Mouse (Mus musculus): ENCODE measurements around the gene Oosp3. TPM values are rescaled to one million over a fixed set of nuclear protein-coding genes. Genes with fewer than 3 reads are reported as not detected.

Oosp3 gene
- polyA plus RNA-seq, 1 experiment from 2014 or later = not detected

DNA sequence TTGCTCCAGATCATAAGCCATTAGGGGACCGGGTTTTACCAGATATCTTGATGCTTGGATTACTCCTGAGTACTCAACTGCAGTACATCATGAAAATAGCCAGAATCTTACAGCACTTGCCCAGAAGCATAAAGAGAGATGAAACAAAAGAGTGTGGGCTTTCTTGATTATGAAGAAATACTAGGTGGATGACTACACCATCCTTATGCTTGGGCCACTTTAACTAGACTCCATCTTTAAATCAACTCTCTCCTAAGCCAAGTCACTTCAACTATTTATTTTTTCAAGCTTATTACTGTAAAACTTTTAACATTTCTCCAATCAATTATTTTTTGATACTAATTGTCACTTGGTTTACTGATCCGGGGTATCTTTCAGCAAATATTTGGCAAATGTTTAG lies 27.0 kb downstream of the Oosp3 start:
- WGBS = 95% methylated on average over 2 of the region's 2 CpGs
- H3K27ac ChIP-seq = no peak overlapping the region
- H3K9ac ChIP-seq = no peak overlapping the region
- H3K9me3 ChIP-seq (ENCODE audit: control insufficient read depth, low read length) = no peaks in the 10 kb centered on the region
- DNase-seq (ENCODE audit: low spot score) (no peak), ATAC-seq (ENCODE audit: low FRiP score) (no peak)
- H3K4me1 ChIP-seq (replicated peaks; ENCODE audit: control insufficient read depth, insufficient read depth, low read length) = no peaks in the 10 kb centered on the region
- no peaks in the 10 kb centered on the region for H3K27me3 ChIP-seq (ENCODE audit: control insufficient read depth, insufficient read depth, low read length)
- H3K4me3 ChIP-seq (replicated peaks; ENCODE audit: low read length) = no peak overlapping the region
- no peaks in the 10 kb centered on the region for H3K36me3 ChIP-seq (replicated peaks; ENCODE audit: control insufficient read depth, insufficient read depth)
- H3K4me2 ChIP-seq (replicated peaks) = no peak overlapping the region

DNA sequence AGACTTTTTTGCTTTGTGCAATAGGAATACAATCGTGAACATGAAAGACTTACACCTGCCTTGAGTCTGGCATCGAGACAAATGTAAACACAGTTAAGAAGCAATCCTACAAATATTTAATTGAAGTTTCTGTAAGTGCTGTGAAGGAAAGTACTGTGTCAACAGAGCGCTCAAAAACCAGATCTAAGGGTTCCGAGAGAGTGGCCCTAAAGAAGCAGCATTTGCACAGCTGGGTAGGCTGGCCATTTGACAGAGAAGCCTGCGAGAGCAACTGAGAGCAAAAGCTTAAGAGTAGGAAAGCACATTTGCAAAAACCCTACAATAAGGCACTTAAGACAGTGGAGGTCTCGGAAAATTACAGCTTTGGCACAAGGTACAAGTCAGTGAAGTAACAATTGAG lies 27.4 kb downstream of the Oosp3 start:
- H3K27ac ChIP-seq = no peak overlapping the region
- no peaks in the 10 kb centered on the region for H3K27me3 ChIP-seq (ENCODE audit: control insufficient read depth, insufficient read depth, low read length)
- no peaks in the 10 kb centered on the region for H3K9me3 ChIP-seq (ENCODE audit: control insufficient read depth, low read length)
- no peaks in the 10 kb centered on the region for H3K4me1 ChIP-seq (replicated peaks; ENCODE audit: control insufficient read depth, insufficient read depth, low read length)
- no peak overlapping the region for H3K4me2 ChIP-seq (replicated peaks)
- 90% methylated on average over 6 of the region's 6 CpGs for WGBS
- H3K36me3 ChIP-seq (replicated peaks; ENCODE audit: control insufficient read depth, insufficient read depth) = no peaks in the 10 kb centered on the region
- no peak for ATAC-seq (ENCODE audit: low FRiP score)
- no peak overlapping the region for H3K4me3 ChIP-seq (replicated peaks; ENCODE audit: low read length)
- no peak overlapping the region for H3K9ac ChIP-seq
- no peak for DNase-seq (ENCODE audit: low spot score)

DNA sequence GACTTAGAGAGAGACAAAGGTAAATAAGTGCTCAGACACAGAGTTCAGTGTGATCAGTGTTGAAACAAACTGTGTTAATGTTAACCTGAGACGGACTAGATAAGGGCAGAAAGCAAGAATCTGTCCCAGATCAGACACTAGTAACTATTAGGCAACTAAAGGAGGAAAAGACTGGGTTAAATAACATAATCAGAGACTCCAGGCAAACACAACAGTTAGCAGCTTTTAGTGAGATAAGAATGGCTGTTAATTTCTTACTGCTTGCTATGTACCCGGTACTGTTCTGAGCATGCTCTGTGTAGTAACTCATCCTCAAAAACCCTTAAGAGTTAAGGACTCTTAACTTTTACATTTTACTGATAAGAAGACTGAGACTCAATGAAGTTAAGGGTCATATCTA lies 29.1 kb downstream of the Oosp3 start:
- H3K4me2 ChIP-seq (replicated peaks) = no peak overlapping the region
- H3K36me3 ChIP-seq (replicated peaks; ENCODE audit: control insufficient read depth, insufficient read depth) = no peaks in the 10 kb centered on the region
- DNase-seq (ENCODE audit: low spot score) = no peak
- ATAC-seq (ENCODE audit: low FRiP score) = no peak
- no peaks in the 10 kb centered on the region for H3K9me3 ChIP-seq (ENCODE audit: control insufficient read depth, low read length)
- 89% methylated on average over 2 of the region's 2 CpGs for WGBS
- no peak overlapping the region for H3K4me3 ChIP-seq (replicated peaks; ENCODE audit: low read length)
- no peak overlapping the region for H3K27ac ChIP-seq
- no peaks in the 10 kb centered on the region for H3K27me3 ChIP-seq (ENCODE audit: control insufficient read depth, insufficient read depth, low read length)
- H3K4me1 ChIP-seq (replicated peaks; ENCODE audit: control insufficient read depth, insufficient read depth, low read length) = no peaks in the 10 kb centered on the region
- no peak overlapping the region for H3K9ac ChIP-seq

DNA sequence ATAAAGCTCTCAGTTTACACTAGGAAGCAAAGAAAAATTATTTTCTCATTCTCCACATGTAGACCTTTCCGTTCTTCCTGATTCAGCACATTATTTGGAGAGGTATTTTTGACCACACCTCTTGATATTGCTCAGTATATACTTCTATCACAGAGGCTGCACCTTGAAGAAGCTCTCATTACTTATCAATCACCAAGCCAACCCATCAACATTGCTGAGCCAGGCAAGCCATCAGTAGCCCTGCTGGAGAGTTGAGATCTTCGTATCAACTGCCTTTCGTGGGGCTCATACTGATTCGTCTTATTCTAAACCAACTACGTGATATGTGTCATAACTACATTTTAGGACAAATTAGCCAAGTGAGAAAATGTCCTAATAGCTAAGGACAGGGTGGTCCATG lies 30.4 kb downstream of the Oosp3 start:
- Histone ChIP-seq H3K9ac (no peak overlapping the region), H3K9me3 (ENCODE audit: control insufficient read depth, low read length) (no peaks in the 10 kb centered on the region), H3K4me3 (replicated peaks; ENCODE audit: low read length) (no peak overlapping the region), H3K27me3 (ENCODE audit: control insufficient read depth, insufficient read depth, low read length) (no peaks in the 10 kb centered on the region), H3K4me1 (replicated peaks; ENCODE audit: control insufficient read depth, insufficient read depth, low read length) (no peaks in the 10 kb centered on the region), H3K4me2 (replicated peaks) (no peak overlapping the region), H3K36me3 (replicated peaks; ENCODE audit: control insufficient read depth, insufficient read depth) (no peaks in the 10 kb centered on the region), H3K27ac (no peak overlapping the region)
- DNase-seq (ENCODE audit: low spot score) (no peak), ATAC-seq (ENCODE audit: low FRiP score) (no peak)
- WGBS = 94% methylated on average over 5 of the region's 5 CpGs

DNA sequence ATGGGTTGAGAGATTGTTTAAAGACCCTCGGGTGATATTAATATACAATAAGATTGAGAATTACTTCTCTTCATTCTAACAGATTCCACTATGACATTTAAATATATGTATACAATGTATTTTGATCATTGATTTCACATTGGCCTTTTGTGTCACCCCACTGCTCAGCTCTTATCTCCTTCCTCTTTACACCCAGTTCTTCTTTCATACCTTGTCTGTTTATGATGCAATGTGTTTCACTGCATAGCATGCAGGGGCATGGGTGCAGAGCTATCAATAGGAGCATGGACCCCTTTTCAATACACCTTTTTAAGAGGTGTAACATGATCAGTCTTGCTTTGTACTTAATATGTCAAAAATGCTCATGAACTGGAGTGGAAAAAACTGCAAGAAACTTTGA lies 33.4 kb downstream of the Oosp3 start:
- 86% methylated on average over 1 of the region's 1 CpGs for WGBS
- H3K9ac ChIP-seq = no peak overlapping the region
- no peak overlapping the region for H3K4me3 ChIP-seq (replicated peaks; ENCODE audit: low read length)

DNA sequence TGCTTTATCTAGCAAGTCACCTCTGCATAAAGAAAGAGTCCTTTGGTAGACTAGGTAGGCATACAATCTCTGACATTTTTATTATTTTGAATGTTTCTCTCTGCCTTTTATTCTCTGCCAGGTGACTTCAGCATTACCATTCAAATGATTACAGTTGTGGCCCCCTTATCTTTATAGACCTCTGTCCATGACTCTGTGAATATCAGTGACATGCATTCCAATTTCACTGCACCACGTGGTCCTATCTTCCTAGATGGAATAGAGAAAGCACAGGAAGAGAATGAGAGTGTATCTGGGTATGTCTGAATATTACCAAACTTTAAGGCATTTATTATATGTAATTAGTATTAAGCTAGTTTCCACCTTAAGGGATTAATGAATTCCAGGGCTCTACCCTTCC lies 39.6 kb downstream of the Oosp3 start:
- ATAC-seq (ENCODE audit: low FRiP score) (no peak), DNase-seq (ENCODE audit: low spot score) (no peak)
- no peak overlapping the region for H3K4me2 ChIP-seq (replicated peaks)
- 56% methylated on average over 1 of the region's 1 CpGs for WGBS
- H3K27me3 ChIP-seq (ENCODE audit: control insufficient read depth, insufficient read depth, low read length) = no peaks in the 10 kb centered on the region
- H3K9ac ChIP-seq = no peak overlapping the region
- H3K4me3 ChIP-seq (replicated peaks; ENCODE audit: low read length) = no peak overlapping the region
- no peaks in the 10 kb centered on the region for H3K4me1 ChIP-seq (replicated peaks; ENCODE audit: control insufficient read depth, insufficient read depth, low read length)
- H3K27ac ChIP-seq = no peak overlapping the region
- H3K36me3 ChIP-seq (replicated peaks; ENCODE audit: control insufficient read depth, insufficient read depth) = no peaks in the 10 kb centered on the region
- no peaks in the 10 kb centered on the region for H3K9me3 ChIP-seq (ENCODE audit: control insufficient read depth, low read length)

More for the DNA sequence above, 33.4 kb downstream of the Oosp3 start:
- H3K4me1 ChIP-seq (replicated peaks; ENCODE audit: control insufficient read depth, insufficient read depth, low read length) = no peaks in the 10 kb centered on the region
- no peak overlapping the region for H3K27ac ChIP-seq
- no peaks in the 10 kb centered on the region for H3K36me3 ChIP-seq (replicated peaks; ENCODE audit: control insufficient read depth, insufficient read depth)
- no peaks in the 10 kb centered on the region for H3K9me3 ChIP-seq (ENCODE audit: control insufficient read depth, low read length)
- H3K27me3 ChIP-seq (ENCODE audit: control insufficient read depth, insufficient read depth, low read length) = no peaks in the 10 kb centered on the region
- no peak for ATAC-seq (ENCODE audit: low FRiP score)
- no peak overlapping the region for H3K4me2 ChIP-seq (replicated peaks)
- DNase-seq (ENCODE audit: low spot score) = no peak

DNA sequence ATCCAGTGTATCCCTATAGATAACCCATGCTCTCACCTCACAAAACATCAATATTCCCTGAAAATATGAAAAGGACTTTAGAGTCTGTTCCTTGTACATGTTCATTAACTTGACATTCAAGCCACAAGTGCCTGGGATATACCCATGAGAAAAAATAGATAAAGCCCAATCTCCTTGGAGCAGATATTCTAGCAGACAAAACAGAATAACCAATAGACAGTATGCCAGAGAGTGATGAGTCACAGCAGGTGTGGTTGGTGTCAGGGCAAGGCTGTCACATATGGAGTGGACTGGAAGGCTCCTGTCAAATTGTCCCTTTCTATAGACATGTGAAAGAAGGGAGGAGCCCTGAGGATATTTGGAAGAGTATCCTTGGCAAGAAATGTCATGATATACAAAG lies 48.8 kb downstream of the Oosp3 start:
- Histone ChIP-seq H3K36me3 (replicated peaks; ENCODE audit: control insufficient read depth, insufficient read depth) (no peaks in the 10 kb centered on the region), H3K4me3 (replicated peaks; ENCODE audit: low read length) (no peak overlapping the region), H3K9me3 (ENCODE audit: control insufficient read depth, low read length) (no peaks in the 10 kb centered on the region), H3K4me2 (replicated peaks) (no peak overlapping the region), H3K27ac (no peak overlapping the region), H3K9ac (no peak overlapping the region), H3K4me1 (replicated peaks; ENCODE audit: control insufficient read depth, insufficient read depth, low read length) (no peaks in the 10 kb centered on the region), H3K27me3 (ENCODE audit: control insufficient read depth, insufficient read depth, low read length) (no peaks in the 10 kb centered on the region)
- no peak for DNase-seq (ENCODE audit: low spot score)
- ATAC-seq (ENCODE audit: low FRiP score) = no peak

DNA sequence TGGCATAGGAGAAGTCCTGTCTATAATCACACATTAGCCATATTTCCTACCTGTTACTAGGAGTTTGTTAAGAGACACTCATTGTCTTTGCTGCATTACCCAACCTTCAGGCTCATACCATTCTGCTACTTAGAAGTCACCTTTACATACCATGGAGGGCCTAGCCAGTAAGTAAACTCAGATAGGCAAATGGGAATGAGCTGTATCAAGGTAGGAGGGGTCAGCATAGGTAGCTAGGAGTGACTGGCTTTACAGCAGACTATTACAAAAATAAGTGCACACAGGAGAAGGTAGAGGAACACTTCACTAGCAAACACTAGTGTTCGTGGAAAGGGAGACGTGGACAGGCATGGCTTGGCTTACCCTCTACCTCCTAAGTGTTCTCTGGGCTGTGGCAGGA lies 50.4 kb downstream of the Oosp3 start, which contains the start of gene Gif:
Gene Gif (plus strand): TSS at position 257 of the 400 bp plus-strand sequence.
- whole genome bisulfite sequencing = 82% methylated on average over 2 of the region's 2 CpGs
- no peak within 1 kb of the TSS for H3K27ac ChIP-seq
- H3K36me3 ChIP-seq (replicated peaks; ENCODE audit: control insufficient read depth, insufficient read depth) = no peaks in the 10 kb centered on the region
- H3K9ac ChIP-seq = no peak within 1 kb of the TSS
- no peak for ATAC-seq (ENCODE audit: low FRiP score)
- DNase-seq (ENCODE audit: low spot score) = no peak
- H3K27me3 ChIP-seq (ENCODE audit: control insufficient read depth, insufficient read depth, low read length) = no peaks in the 10 kb centered on the region
- H3K4me3 ChIP-seq (replicated peaks; ENCODE audit: low read length) = no peak within 1 kb of the TSS
- H3K9me3 ChIP-seq (ENCODE audit: control insufficient read depth, low read length) = no peaks in the 10 kb centered on the region
- H3K4me2 ChIP-seq (replicated peaks) = no peak within 1 kb of the TSS
- H3K4me1 ChIP-seq (replicated peaks; ENCODE audit: control insufficient read depth, insufficient read depth, low read length) = no peaks in the 10 kb centered on the region

Other genes starting within 250 kb of the Oosp3 start
- 1.3 and 2.2 TPM in 2 replicates for gene Ms4a6c, start 227.7 kb upstream of the Oosp3 start, polyA plus RNA-seq (2014; fragmentation: Nextera tagmentation; extraction: Ambion mirVana)
- not detected in 2 replicates for gene Gm8369, start 211.1 kb upstream of the Oosp3 start, polyA plus RNA-seq (2014; fragmentation: Nextera tagmentation; extraction: Ambion mirVana)
- 1.4 and 3.3 TPM in 2 replicates for gene Ms4a6b, start 180.5 kb upstream of the Oosp3 start, polyA plus RNA-seq (2014; fragmentation: Nextera tagmentation; extraction: Ambion mirVana)
- not detected in 2 replicates for gene Ms4a4d, start 160.3 kb upstream of the Oosp3 start, polyA plus RNA-seq (2014; fragmentation: Nextera tagmentation; extraction: Ambion mirVana)
- 3.4 and 3.6 TPM in 2 replicates for gene Ms4a6d, start 92.2 kb upstream of the Oosp3 start, polyA plus RNA-seq (2014; fragmentation: Nextera tagmentation; extraction: Ambion mirVana)
- 0.16 TPM in 1 of 2 replicates, not detected in the other for gene Ms4a2, start 73.3 kb upstream of the Oosp3 start, polyA plus RNA-seq (2014; fragmentation: Nextera tagmentation; extraction: Ambion mirVana)
- gene Ms4a3, start 56.2 kb upstream of the Oosp3 start, polyA plus RNA-seq (2014; fragmentation: Nextera tagmentation; extraction: Ambion mirVana) = not detected in 2 replicates
- not detected in 2 replicates for gene Oosp2, start 36.5 kb upstream of the Oosp3 start, polyA plus RNA-seq (2014; fragmentation: Nextera tagmentation; extraction: Ambion mirVana)
- gene Oosp1, start 5.9 kb upstream of the Oosp3 start, polyA plus RNA-seq (2014; fragmentation: Nextera tagmentation; extraction: Ambion mirVana) = not detected in 2 replicates
- gene Gif, start 50.5 kb downstream of the Oosp3 start, polyA plus RNA-seq (2014; fragmentation: Nextera tagmentation; extraction: Ambion mirVana) = not detected in 2 replicates
- 50.8 and 53.1 TPM in 2 replicates for gene Mrpl16, start 73.3 kb downstream of the Oosp3 start, polyA plus RNA-seq (2014; fragmentation: Nextera tagmentation; extraction: Ambion mirVana)
- 20.3 and 20.6 TPM in 2 replicates for gene Stx3, start 122.3 kb downstream of the Oosp3 start, polyA plus RNA-seq (2014; fragmentation: Nextera tagmentation; extraction: Ambion mirVana)
- 0.08 TPM in 1 of 2 replicates, not detected in the other for gene Olfr1417, start 142.2 kb downstream of the Oosp3 start, polyA plus RNA-seq (2014; fragmentation: Nextera tagmentation; extraction: Ambion mirVana)
- gene Olfr1418, start 164.0 kb downstream of the Oosp3 start, polyA plus RNA-seq (2014; fragmentation: Nextera tagmentation; extraction: Ambion mirVana) = not detected in 2 replicates
- gene Olfr1419, start 178.1 kb downstream of the Oosp3 start, polyA plus RNA-seq (2014; fragmentation: Nextera tagmentation; extraction: Ambion mirVana) = not detected in 2 replicates
- gene Olfr1420, start 189.5 kb downstream of the Oosp3 start, polyA plus RNA-seq (2014; fragmentation: Nextera tagmentation; extraction: Ambion mirVana) = 0.07 TPM in 1 of 2 replicates, not detected in the other
- 19.3 and 20.0 TPM in 2 replicates for gene Patl1, start 215.3 kb downstream of the Oosp3 start, polyA plus RNA-seq (2014; fragmentation: Nextera tagmentation; extraction: Ambion mirVana)